Mouse (Mus musculus) liver, embryonic 11.5 days (tissue): ENCODE measurements around the gene Gfer. TPM values are rescaled to one million over a fixed set of nuclear protein-coding genes. Genes with fewer than 3 reads are reported as not detected.
"Not testable (repeated sequence)": the region's sequence is repeated elsewhere in the genome, so short reads cannot be mapped to it uniquely, and the experiment has no call there.

Experiments used
- ATAC-seq: fragments of 200-750 bp; cut with Nextera tagmentation; replicated peaks from 2 replicates; pipeline ENCODE4 v1.8.0; 2017; ENCODE audit warnings: moderate number of reproducible peaks, mild to moderate bottlenecking, moderate TSS enrichment, moderate library complexity; ENCODE audit not compliant: low FRiP score
- DNase-seq: peaks from one replicate; pipeline ENCODE4 v3.0.0-alpha.2; 2017; ENCODE audit warnings: low spot score
- H3K27ac ChIP-seq: fragments of 300-500 bp; sonication (generic); 2 replicates; pipeline ENCODE4 v1.5.1; 2014; ENCODE audit warnings: mild to moderate bottlenecking, low read depth, low read length, control low read depth
- H3K27me3 ChIP-seq: fragments of 300-500 bp; sonication (generic); replicated peaks from 2 replicates; pipeline ENCODE4 v1.6.1; 2014; ENCODE audit warnings: low read length, mixed read lengths; ENCODE audit not compliant: control insufficient read depth, insufficient read depth
- H3K36me3 ChIP-seq: fragments of 300-500 bp; sonication (generic); 2 replicates; pipeline ENCODE4 v1.6.1; 2014; ENCODE audit warnings: mild to moderate bottlenecking, low read length, moderate library complexity, mixed read lengths; ENCODE audit not compliant: control insufficient read depth, insufficient read depth
- H3K4me1 ChIP-seq: fragments of 300-500 bp; sonication (generic); replicated peaks from 2 replicates; pipeline ENCODE4 v1.6.1; 2014; ENCODE audit warnings: low read length, mixed read lengths; ENCODE audit not compliant: control insufficient read depth, insufficient read depth
- H3K4me2 ChIP-seq: fragments of 300-500 bp; sonication (generic); 2 replicates; pipeline ENCODE4 v1.6.1; 2014; ENCODE audit warnings: mild to moderate bottlenecking, control low read depth, moderate library complexity
- H3K4me3 ChIP-seq: fragments of 300-500 bp; sonication (generic); 2 replicates; pipeline ENCODE4 v1.5.1; 2014; ENCODE audit warnings: low read depth, low read length, control low read depth
- H3K9ac ChIP-seq: fragments of 300-500 bp; sonication (generic); 2 replicates; pipeline ENCODE4 v1.6.1; 2014; ENCODE audit warnings: low read depth, low read length, control low read depth
- H3K9me3 ChIP-seq: fragments of 300-500 bp; sonication (generic); 2 replicates; pipeline ENCODE4 v1.6.1; 2016; ENCODE audit warnings: low read length, inconsistent platforms, mixed read lengths; ENCODE audit not compliant: control insufficient read depth
- WGBS: fragments of 180-500 bp; shearing (Covaris S2); extraction: QIAGEN DNeasy Blood & Tissue Kit; methylation state at CpG from one replicate; pipeline ENCODE4 v1.1.7; 2014; 5-methylcytosine and 5-hydroxymethylcytosine counted together
- polyA plus RNA-seq: library from polyadenylated mRNA; unstranded; fragments of >200 nt; fragmentation: Nextera tagmentation; extraction: Ambion mirVana; gene quantifications from 2 replicates; pipeline ENCODE4 v1.2.1, GENCODE M21; 2014

Gfer gene
- polyA plus RNA-seq, 1 experiment from 2014 or later, result 74.7 TPM

- Histone ChIP-seq H3K4me1 (peaks cover 38% of the 10 kb centered on the region), H3K4me3 (peak overlapping the region; percentile 99)
Measured at GRCm38 (mm10) chr17:24670246-24670844, 25.6 kb downstream of the Gfer start.

GRCm38 (mm10) chr17:24669545-24670245 is 26.3 kb downstream of the Gfer start, which contains the start of gene Zfp598:
TSS of gene Zfp598 (plus strand) at chr17:24669687.
- peak within 1 kb of the TSS; percentile 82 for H3K27ac ChIP-seq
- peaks cover 38% of the 10 kb centered on the region for H3K4me1 ChIP-seq
- DNase-seq (peak; percentile 92), ATAC-seq (peak; percentile 99)
- H3K9me3 ChIP-seq, result no peaks in the 10 kb centered on the region
- H3K4me3 ChIP-seq, result peak within 1 kb of the TSS; percentile 99
- no peaks in the 10 kb centered on the region for H3K36me3 ChIP-seq
- H3K27me3 ChIP-seq, result no peaks in the 10 kb centered on the region
- under 1% methylated on average over 73 of the region's 80 CpGs for WGBS
- peak within 1 kb of the TSS; percentile 98 for H3K9ac ChIP-seq
- H3K4me2 ChIP-seq, result peak within 1 kb of the TSS; percentile 90

More at GRCm38 (mm10) chr17:24670246-24670844, 25.6 kb downstream of the Gfer start:
- no peak for ATAC-seq
- Histone ChIP-seq H3K9me3 (no peaks in the 10 kb centered on the region), H3K36me3 (no peaks in the 10 kb centered on the region), H3K27me3 (no peaks in the 10 kb centered on the region), H3K27ac (peak overlapping the region; percentile 82), H3K4me2 (peak overlapping the region; percentile 90), H3K9ac (peak overlapping the region; percentile 98)
- DNase-seq, result no peak
- WGBS, result 6% methylated on average over 8 of the region's 8 CpGs

DNA sequence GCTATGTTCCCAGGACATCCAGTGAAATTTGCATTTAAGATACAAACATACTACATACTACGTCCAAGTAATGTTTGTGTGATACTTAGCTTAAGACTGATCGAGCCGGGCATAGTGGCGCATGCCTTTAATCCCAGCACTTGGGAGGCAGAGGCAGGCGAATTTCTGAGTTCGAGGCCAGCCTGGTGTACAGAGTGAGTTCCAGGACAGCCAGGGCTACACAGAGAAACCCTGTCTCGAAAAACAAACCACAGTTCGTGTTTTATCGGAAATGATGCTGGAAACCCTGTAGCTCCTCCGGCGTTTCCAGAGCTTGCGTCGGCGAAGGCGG is 26.8 kb downstream of the Gfer start:
- ATAC-seq, result peak; percentile 27; the same call in 1 of the 2 replicates
- Histone ChIP-seq H3K4me3 (peak overlapping the region; percentile 99), H3K27ac (peak overlapping the region; percentile 82; the same call in 1 of the 2 replicates), H3K9ac (peak overlapping the region; percentile 98), H3K4me1 (peaks cover 34% of the 10 kb centered on the region), H3K4me2 (peak overlapping the region; percentile 90)
- not testable (repeated sequence) for H3K27me3 ChIP-seq, DNase-seq, H3K9me3 ChIP-seq, H3K36me3 ChIP-seq
- WGBS, result 8% methylated on average over 15 of the region's 15 CpGs

DNA sequence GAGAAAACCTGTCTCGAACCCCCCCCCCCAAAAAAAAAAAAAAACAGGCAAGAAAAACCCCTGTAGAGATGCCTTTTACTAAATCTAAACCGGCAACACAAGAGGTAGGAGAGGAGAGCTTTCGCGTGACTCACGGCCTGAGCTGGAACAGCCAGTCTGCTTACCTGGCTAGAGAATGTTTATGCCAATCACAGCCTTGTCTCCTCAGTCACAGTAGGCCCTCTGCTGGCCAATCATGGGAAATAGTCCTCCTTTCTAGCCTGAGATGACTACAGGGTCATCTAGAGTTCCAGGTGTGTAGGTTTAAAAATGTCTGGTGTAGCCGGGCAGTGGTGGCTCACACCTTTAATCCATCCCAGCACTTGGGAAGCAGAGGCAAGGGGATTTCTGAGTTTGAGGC is 28.5 kb downstream of the Gfer start:
- Histone ChIP-seq H3K4me2 (no peak overlapping the region), H3K4me3 (no peak overlapping the region), H3K36me3 (no peaks in the 10 kb centered on the region), H3K27me3 (no peaks in the 10 kb centered on the region), H3K9ac (no peak overlapping the region), H3K9me3 (no peaks in the 10 kb centered on the region), H3K4me1 (peaks cover 28% of the 10 kb centered on the region), H3K27ac (no peak overlapping the region)
- 28% methylated on average over 6 of the region's 6 CpGs for WGBS
- no peak for DNase-seq
- no peak for ATAC-seq

DNA sequence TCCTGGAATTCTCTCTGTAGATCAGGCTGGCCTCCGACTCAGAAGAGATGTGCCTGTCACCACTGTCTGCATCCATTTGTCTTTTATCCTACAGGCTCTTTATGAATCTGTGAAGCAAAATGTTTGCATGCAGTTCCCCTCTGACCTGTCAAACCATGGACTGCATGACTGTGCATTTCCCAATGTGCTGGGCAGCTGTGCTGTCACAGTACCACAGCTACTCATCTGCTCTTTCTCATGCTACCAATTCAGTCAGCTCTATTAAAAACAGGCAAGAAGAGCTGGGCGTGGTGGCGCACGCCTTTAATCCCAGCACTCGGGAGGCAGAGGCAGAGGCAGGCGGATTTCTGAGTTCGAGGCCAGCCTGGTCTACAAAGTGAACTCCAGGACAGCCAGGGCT is 28.9 kb downstream of the Gfer start:
- not testable (repeated sequence) for H3K27me3 ChIP-seq, H3K27ac ChIP-seq, H3K9ac ChIP-seq, H3K4me3 ChIP-seq, H3K4me2 ChIP-seq, ATAC-seq, H3K36me3 ChIP-seq, H3K9me3 ChIP-seq, DNase-seq
- 55% methylated on average over 7 of the region's 7 CpGs for WGBS
- peaks cover 24% of the 10 kb centered on the region for H3K4me1 ChIP-seq

- Histone ChIP-seq H3K27ac (no peak within 1 kb of the TSS), H3K36me3 (no peaks in the 10 kb centered on the region), H3K9ac (peak within 1 kb of the TSS; percentile 44), H3K4me2 (peak within 1 kb of the TSS; percentile 72), H3K4me3 (peak within 1 kb of the TSS; percentile 40), H3K4me1 (peaks cover 10% of the 10 kb centered on the region; the same call in 1 of the 2 replicates), H3K27me3 (peaks cover 43% of the 10 kb centered on the region), H3K9me3 (no peaks in the 10 kb centered on the region)
- DNase-seq (no peak), ATAC-seq (0 out of 2 replicates have a peak, but pooled peaks have one; percentile 46)
- 2% methylated on average over 47 of the region's 47 CpGs for WGBS
Measured at GRCm38 (mm10) chr17:24658017-24658758, 37.8 kb downstream of the Gfer start, which contains the start of gene Npw. TSS of gene Npw (minus strand) at chr17:24658457.

- no peak for DNase-seq
- no peak overlapping the region for H3K4me2 ChIP-seq
- H3K4me1 ChIP-seq, result peaks cover 15% of the 10 kb centered on the region
- H3K27me3 ChIP-seq, result peaks cover 53% of the 10 kb centered on the region
- H3K4me3 ChIP-seq, result no peak overlapping the region
- 72% methylated on average over 4 of the region's 4 CpGs for WGBS
- ATAC-seq, result no peak
- H3K9ac ChIP-seq, result no peak overlapping the region
- H3K36me3 ChIP-seq, result no peaks in the 10 kb centered on the region
- H3K9me3 ChIP-seq, result no peaks in the 10 kb centered on the region
- H3K27ac ChIP-seq, result no peak overlapping the region
Measured at GRCm38 (mm10) chr17:24654969-24655368, 41.0 kb downstream of the Gfer start.

- no peaks in the 10 kb centered on the region for H3K9me3 ChIP-seq
- H3K4me1 ChIP-seq, result peaks cover 21% of the 10 kb centered on the region
- peaks cover 52% of the 10 kb centered on the region for H3K27me3 ChIP-seq
- DNase-seq (peak; percentile 83), ATAC-seq (no peak; the same call in 1 of the 2 replicates)
- H3K27ac ChIP-seq, result no peak overlapping the region
- H3K9ac ChIP-seq, result no peak overlapping the region
- 5% methylated on average over 19 of the region's 19 CpGs for WGBS
- no peaks in the 10 kb centered on the region for H3K36me3 ChIP-seq
- peak overlapping the region; percentile 23; the same call in 1 of the 2 replicates for H3K4me3 ChIP-seq
- H3K4me2 ChIP-seq, result peak overlapping the region; percentile 55
Measured at GRCm38 (mm10) chr17:24653967-24654710, 41.8 kb downstream of the Gfer start.
